Mouse (Mus musculus) testis, adult 2 months (tissue): ENCODE results near the gene Uqcc1. TPM values are rescaled to one million over a fixed set of nuclear protein-coding genes. Genes with fewer than 3 reads are reported as not detected.
"Not testable (repeated sequence)": the region's sequence is repeated elsewhere in the genome, so short reads cannot be mapped to it uniquely, and the experiment has no call there.

Source experiments
- H3K27ac ChIP-seq: fragments of 200-500 bp; 2 replicates; pipeline ENCODE4 v1.5.1; 2012; ENCODE audit warnings: low read depth, low read length; ENCODE audit not compliant: control insufficient read depth, insufficient read depth
- H3K27me3 ChIP-seq: fragments of 200-500 bp; 2 replicates; pipeline ENCODE4 v1.6.1; 2012; ENCODE audit warnings: mild to moderate bottlenecking, low read length, moderate library complexity; ENCODE audit not compliant: control insufficient read depth, insufficient read depth
- H3K36me3 ChIP-seq: fragments of 200-500 bp; 2 replicates; pipeline ENCODE4 v1.6.1; 2012; ENCODE audit warnings: mild to moderate bottlenecking, low read length; ENCODE audit not compliant: control insufficient read depth, insufficient read depth
- H3K4me1 ChIP-seq: fragments of 200-500 bp; 2 replicates; pipeline ENCODE4 v1.6.1; 2012; ENCODE audit warnings: low read length; ENCODE audit not compliant: control insufficient read depth, insufficient read depth
- H3K4me3 ChIP-seq: fragments of 200-500 bp; 2 replicates; pipeline ENCODE4 v1.5.1; 2012; ENCODE audit warnings: low read depth, mild to moderate bottlenecking, low read length, moderate library complexity, mixed read lengths; ENCODE audit not compliant: control insufficient read depth
- CTCF ChIP-seq: fragments of 200-500 bp; IDR thresholded peaks from 2 replicates; pipeline ENCODE4 v1.5.1; 2012; ENCODE audit warnings: low read depth, mild to moderate bottlenecking, inconsistent platforms, low read length, moderate library complexity; ENCODE audit not compliant: control insufficient read depth, insufficient read depth, insufficient replicate concordance
- POLR2A ChIP-seq: fragments of 200-500 bp; IDR thresholded peaks from 2 replicates; pipeline ENCODE4 v1.6.1; 2012; ENCODE audit warnings: low read depth, mild to moderate bottlenecking, inconsistent platforms, low read length, moderate library complexity; ENCODE audit not compliant: control insufficient read depth
- polyA plus RNA-seq: library from polyadenylated mRNA; depleted of rRNA; stranded (reverse); fragments of >200 nt; gene quantifications from 2 replicates; pipeline ENCODE4 v1.2.3, GENCODE M21; 2012

Gene Uqcc1
- polyA plus RNA-seq, 1 experiment = 48.6 TPM

DNA sequence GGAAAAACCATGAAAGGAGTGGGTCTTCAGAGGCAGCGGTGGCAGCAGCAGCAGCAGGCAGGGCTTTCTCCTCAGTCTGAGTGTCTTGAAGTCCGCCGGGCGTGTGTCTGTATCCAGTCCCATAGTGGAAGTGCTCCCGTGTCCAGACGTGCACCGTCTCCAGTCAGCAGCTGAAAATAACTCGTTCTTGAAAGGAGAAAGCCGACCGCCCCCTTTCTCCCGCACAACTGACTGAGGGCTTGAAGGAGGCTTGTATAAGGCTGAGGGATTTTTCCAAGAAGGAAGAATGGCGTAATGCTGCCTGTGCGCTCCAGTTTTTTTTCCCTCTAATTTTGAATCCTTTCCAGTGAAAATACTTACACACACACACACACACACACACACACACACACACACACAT lies 15.0 kb upstream of the Uqcc1 start, which contains the start of gene Gdf5:
Gene Gdf5 (minus strand): TSS at position 244 of the 400 bp plus-strand sequence.
- peaks cover 15% of the 10 kb centered on the region for H3K4me1 ChIP-seq
- no peak within 1 kb of the TSS for H3K27ac ChIP-seq
- H3K4me3 ChIP-seq = peak within 1 kb of the TSS; percentile 53
- TF ChIP-seq POLR2A = no peak
- no peak for TF ChIP-seq CTCF
- H3K36me3 ChIP-seq = no peaks in the 10 kb centered on the region
- no peaks in the 10 kb centered on the region for H3K27me3 ChIP-seq

DNA sequence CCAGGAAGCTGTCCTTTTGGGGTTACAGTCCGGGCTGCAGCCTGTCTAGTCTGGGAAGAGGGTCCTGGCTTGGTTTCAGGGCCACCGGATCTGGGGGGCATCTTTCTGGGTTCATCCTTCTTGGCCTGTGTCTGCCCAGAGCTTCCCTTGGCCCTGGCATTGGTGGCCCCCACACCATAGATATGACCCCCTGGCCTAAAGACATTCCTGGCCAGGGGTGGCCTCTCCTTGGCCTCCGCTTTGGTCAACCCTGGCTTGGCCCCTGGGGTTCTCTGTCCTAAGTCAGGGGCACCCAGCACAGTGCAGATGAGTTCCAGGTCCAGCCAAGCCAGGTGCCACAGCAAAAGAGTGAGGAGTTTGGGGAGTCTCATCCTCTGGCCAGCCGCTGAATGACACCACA lies 14.6 kb upstream of the Uqcc1 start:
- Histone ChIP-seq H3K4me1 (peaks cover 15% of the 10 kb centered on the region), H3K36me3 (no peaks in the 10 kb centered on the region), H3K27ac (no peak overlapping the region), H3K4me3 (peak overlapping the region; percentile 53), H3K27me3 (no peaks in the 10 kb centered on the region)
- TF ChIP-seq POLR2A (no peak), CTCF (no peak)

DNA sequence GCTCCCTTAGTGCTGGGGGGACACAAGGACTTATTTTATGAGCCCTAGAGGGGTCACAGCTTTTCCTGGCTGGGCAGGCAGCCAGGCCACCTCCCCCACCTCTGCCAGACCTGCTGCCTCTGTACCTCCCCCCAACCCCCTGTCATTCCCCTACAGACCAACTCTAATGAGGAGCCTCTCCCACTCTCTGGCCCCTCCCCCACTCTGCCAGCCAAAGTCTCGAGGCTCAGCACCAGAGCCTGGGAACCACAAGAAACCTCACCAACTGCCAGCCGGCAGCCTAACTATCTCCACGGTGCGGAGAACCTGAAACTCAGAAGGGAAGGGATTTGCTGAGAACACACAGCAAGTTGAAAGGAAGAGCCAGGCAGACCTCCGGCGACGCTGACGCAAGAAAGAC lies 13.4 kb upstream of the Uqcc1 start:
- Histone ChIP-seq H3K4me1 (peaks cover 15% of the 10 kb centered on the region), H3K27ac (no peak overlapping the region), H3K4me3 (peak overlapping the region; percentile 53), H3K27me3 (no peaks in the 10 kb centered on the region), H3K36me3 (no peaks in the 10 kb centered on the region)
- TF ChIP-seq CTCF (no peak), POLR2A (no peak)

DNA sequence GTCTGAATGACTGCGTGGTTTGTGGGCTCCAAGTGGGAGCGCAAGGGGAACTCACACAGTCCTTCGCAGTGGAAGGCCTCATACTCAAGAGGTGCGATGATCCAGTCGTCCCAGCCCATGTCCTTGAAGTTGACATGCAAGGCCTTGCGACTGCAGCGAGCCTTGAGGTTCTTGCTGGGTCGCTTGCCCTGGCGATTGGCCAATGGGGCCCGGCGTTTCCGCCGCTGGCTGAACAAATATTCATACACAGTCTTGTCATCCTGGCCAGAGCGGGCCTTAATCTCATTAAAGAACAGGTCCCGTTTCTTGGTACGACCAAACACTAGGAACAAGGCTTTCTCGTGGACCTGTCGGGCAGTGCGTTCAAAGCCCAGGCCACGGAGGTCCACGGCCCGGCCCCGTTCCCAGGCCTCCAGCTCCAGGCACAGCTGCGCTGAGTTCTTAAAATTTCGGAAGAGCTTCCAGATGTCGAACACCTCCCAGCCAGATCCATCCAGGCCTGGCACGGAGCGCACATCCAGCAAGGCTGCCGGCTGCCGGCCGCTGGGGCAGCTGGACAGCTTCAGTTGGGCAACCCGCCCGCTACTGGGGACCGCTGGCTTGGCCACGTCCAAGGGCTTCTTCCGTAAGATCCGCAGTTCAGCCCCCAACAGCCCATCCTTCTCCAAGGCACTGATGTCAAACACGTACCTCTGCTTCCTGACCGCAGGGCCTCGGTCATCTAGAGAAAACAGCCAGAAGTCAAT lies 11.8 kb upstream of the Uqcc1 start:
- H3K27ac ChIP-seq = no peak overlapping the region
- TF ChIP-seq POLR2A = no peak
- no peak for TF ChIP-seq CTCF
- H3K4me3 ChIP-seq = peak overlapping the region; percentile 40
- no peaks in the 10 kb centered on the region for H3K27me3 ChIP-seq
- H3K4me1 ChIP-seq = peaks cover 15% of the 10 kb centered on the region
- H3K36me3 ChIP-seq = no peaks in the 10 kb centered on the region

DNA sequence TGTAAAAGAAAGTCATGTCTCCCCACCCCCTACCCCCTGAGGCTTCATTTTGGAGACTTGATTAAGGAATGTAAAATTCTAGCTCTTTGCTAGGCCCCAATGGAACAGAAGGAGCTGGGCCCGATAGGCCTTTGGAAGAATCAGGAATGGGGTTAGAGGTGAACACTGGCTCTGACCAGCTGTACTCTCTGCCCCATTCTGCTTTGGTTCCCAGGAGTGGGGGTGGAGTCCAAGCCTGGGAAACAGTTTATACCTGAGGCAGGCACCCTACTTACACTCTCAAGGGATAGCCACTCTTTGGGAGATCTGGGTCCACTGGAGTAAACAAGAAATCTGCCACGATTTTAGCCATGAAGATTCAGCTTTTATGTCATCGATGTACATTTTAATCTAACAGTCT lies 10.6 kb upstream of the Uqcc1 start, which contains the start of gene Gm15557:
Gene Gm15557 (plus strand): TSS at position 48 of the 400 bp plus-strand sequence.
- no peaks in the 10 kb centered on the region for H3K36me3 ChIP-seq
- H3K27me3 ChIP-seq = no peaks in the 10 kb centered on the region
- H3K4me3 ChIP-seq = no peak within 1 kb of the TSS; the same call in none of the 2 replicates
- H3K27ac ChIP-seq = no peak within 1 kb of the TSS
- H3K4me1 ChIP-seq = peaks cover 15% of the 10 kb centered on the region
- TF ChIP-seq POLR2A (no peak), CTCF (no peak)

DNA sequence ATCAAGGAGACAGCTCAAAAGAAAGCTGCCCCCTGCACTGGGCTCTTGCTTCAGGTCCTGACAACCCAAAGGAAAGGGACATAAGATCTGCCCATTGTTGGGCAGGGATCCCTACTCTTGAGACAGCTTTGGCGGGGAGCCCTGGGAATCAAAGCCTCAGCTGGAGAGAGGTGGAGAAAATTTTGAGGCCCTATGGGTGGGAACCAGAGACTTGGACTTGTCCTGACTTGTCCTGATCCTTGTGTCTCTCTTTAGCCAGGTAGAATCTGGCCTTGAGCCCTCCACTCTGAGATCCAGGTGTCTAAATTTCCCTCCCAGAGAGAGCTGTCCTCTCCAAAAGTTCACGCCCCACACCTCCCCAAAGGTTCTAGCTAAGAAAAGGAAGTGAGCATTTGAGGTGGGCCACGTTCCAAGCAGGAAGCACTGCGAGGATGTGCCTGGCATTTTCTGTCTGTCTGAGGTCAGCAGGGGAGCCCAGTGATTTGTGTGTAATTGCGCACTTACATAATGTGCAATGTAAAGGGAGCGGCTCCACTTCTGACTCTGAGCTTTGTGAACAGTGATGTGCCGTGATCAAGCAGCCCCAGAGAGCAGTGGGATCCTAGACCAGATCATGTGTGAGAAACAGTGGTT lies 9.9 kb upstream of the Uqcc1 start:
- no peak overlapping the region for H3K27ac ChIP-seq
- no peak for TF ChIP-seq CTCF
- TF ChIP-seq POLR2A = no peak
- H3K36me3 ChIP-seq = no peaks in the 10 kb centered on the region
- no peaks in the 10 kb centered on the region for H3K27me3 ChIP-seq
- no peak overlapping the region for H3K4me3 ChIP-seq
- peaks cover 15% of the 10 kb centered on the region for H3K4me1 ChIP-seq

DNA sequence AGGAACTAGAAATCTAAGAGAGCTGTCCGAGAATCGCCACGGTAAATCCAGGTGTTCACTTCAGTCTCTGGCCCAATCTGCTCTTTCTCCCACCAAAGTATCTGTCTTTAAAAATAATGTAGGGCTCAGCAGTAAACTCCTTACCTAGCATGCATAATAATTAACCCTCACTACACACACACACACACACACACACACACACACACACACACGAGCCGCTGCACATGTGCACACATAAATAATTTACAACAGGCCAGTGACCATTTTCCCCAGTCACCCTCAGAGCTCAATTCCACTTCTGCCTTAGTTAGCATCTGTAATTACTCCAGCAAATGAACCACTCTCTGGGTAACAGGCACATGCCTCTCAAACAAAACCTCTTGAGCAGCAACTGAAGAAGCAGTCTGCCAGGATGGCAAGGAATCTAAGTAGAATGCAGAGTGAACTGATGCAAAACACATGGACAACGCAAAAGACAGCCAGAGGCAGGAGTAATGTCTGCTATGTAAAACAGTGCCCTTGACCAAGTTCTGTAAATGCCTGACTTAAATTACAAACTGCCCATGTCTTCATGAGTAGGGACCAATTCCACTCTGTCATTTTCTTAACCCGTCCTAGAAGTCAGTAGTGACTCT lies 1.3 kb downstream of the Uqcc1 start:
- peak overlapping the region; percentile 96 for H3K4me3 ChIP-seq
- H3K36me3 ChIP-seq = no peaks in the 10 kb centered on the region
- TF ChIP-seq CTCF (no peak), POLR2A (no peak)
- H3K4me1 ChIP-seq = no peaks in the 10 kb centered on the region; the same call in 1 of the 2 replicates
- no peak overlapping the region for H3K27ac ChIP-seq
- H3K27me3 ChIP-seq = no peaks in the 10 kb centered on the region

DNA sequence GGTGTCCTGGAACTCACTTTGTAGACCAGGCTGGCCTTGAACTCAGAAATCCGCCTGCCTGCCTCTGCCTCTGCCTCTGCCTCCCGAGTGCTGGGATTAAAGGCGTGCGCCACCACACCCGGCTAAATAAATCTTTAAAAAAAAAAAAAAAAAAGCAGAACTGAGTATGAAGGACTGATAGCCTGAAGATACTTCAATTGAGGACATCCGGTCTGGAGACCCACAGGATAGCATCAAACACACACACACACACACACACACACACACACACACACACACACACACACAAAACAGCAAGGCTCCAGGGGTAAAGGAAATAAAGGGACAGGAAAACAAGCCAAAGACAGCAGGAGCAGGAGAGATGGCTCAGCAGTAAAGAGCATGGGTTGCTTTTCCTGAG lies 4.9 kb downstream of the Uqcc1 start:
- not testable (repeated sequence) for H3K27me3 ChIP-seq, H3K36me3 ChIP-seq, H3K4me3 ChIP-seq, H3K27ac ChIP-seq, H3K4me1 ChIP-seq
